Mouse (Mus musculus) CD4-positive, CD25-positive, alpha-beta regulatory T cell, adult 9 weeks (primary cell): ENCODE data around the gene Olfr545. TPM values are rescaled to one million over a fixed set of nuclear protein-coding genes. Genes with fewer than 3 reads are reported as not detected.

Experiments used
- polyA plus RNA-seq: library from polyadenylated mRNA; unstranded; fragments of 100-300 nt; shearing (Covaris generic); gene quantifications from one replicate; pipeline ENCODE4 v1.2.1, GENCODE M21; 2017

Gene Olfr545
- polyA plus RNA-seq, result not detected

GRCm38 (mm10) chr7:102499473-102499872 is at the start of gene Olfr545:
Olfr545 (minus strand) TSS chr7:102499573.

GRCm38 (mm10) chr7:102540596-102540995 is 41.2 kb upstream of the Olfr545 start, which contains the start of gene Olfr548-ps1:
Olfr548-ps1 (plus strand) TSS chr7:102540896.

GRCm38 (mm10) chr7:102534449-102534848 is 35.1 kb upstream of the Olfr545 start, which contains the start of gene Olfr547:
Olfr547 (plus strand) TSS chr7:102534749.

GRCm38 (mm10) chr7:102488161-102488560 is 11.2 kb downstream of the Olfr545 start, which contains the start of gene Olfr544:
Olfr544 (minus strand) TSS chr7:102488313.

GRCm38 (mm10) chr7:102481579-102481978 is 17.8 kb downstream of the Olfr545 start, which contains the start of gene Olfr543:
Olfr543 (minus strand) TSS chr7:102481679.

GRCm38 (mm10) chr7:102441657-102442391 is 57.5 kb downstream of the Olfr545 start, which contains the start of gene Rrm1:
Rrm1 (plus strand) TSS chr7:102441695.

Other genes starting within 250 kb of the Olfr545 start
- 314 TPM for gene Rhog, start 243.5 kb downstream of the Olfr545 start, polyA plus RNA-seq
- gene Stim1, start 231.8 kb downstream of the Olfr545 start, polyA plus RNA-seq, result 91.4 TPM
- 42.2 TPM for gene Rrm1, start 57.9 kb downstream of the Olfr545 start, polyA plus RNA-seq
- not detected for gene Olfr543, start 17.9 kb downstream of the Olfr545 start, polyA plus RNA-seq
- 0.09 TPM for gene Olfr544, start 11.3 kb downstream of the Olfr545 start, polyA plus RNA-seq
- gene Olfr547, start 35.2 kb upstream of the Olfr545 start, polyA plus RNA-seq, result not detected
- not detected for gene Olfr548-ps1, start 41.3 kb upstream of the Olfr545 start, polyA plus RNA-seq
- not detected for gene Olfr549, start 50.3 kb upstream of the Olfr545 start, polyA plus RNA-seq
- 107 TPM for gene Trim21, start 65.9 kb upstream of the Olfr545 start, polyA plus RNA-seq
- gene Olfr550, start 71.9 kb upstream of the Olfr545 start, polyA plus RNA-seq, result not detected
- gene Olfr551, start 92.3 kb upstream of the Olfr545 start, polyA plus RNA-seq, result not detected
- not detected for gene Olfr552, start 98.2 kb upstream of the Olfr545 start, polyA plus RNA-seq
- not detected for gene Olfr553, start 118.6 kb upstream of the Olfr545 start, polyA plus RNA-seq
- gene Olfr554, start 138.9 kb upstream of the Olfr545 start, polyA plus RNA-seq, result not detected
- not detected for gene Olfr555, start 159.2 kb upstream of the Olfr545 start, polyA plus RNA-seq
- gene Olfr556, start 165.3 kb upstream of the Olfr545 start, polyA plus RNA-seq, result 0.10 TPM
- gene Trim68, start 187.8 kb upstream of the Olfr545 start, polyA plus RNA-seq, result 14.5 TPM
- not detected for gene Olfr557, start 196.3 kb upstream of the Olfr545 start, polyA plus RNA-seq
- not detected for gene Olfr558, start 202.6 kb upstream of the Olfr545 start, polyA plus RNA-seq
- not detected for gene Olfr33, start 219.5 kb upstream of the Olfr545 start, polyA plus RNA-seq
- not detected for gene Olfr559, start 227.9 kb upstream of the Olfr545 start, polyA plus RNA-seq